Mouse (Mus musculus) mature B cell (primary cell): ENCODE results near the gene Cyp27a1.

Experiments used
- in situ Hi-C: fragments of 300-500 bp; cut with MboI; formaldehyde crosslinking; loops from 2 replicates; pipeline ENCODE4 v1.14.3; 2019

The Cyp27a1 gene

GRCm38 (mm10) chr1:74718113-74718512 is 4.7 kb downstream of the Cyp27a1 start:
- in situ Hi-C loops: no loop called here

- in situ Hi-C loops: no loop called here
Observed at GRCm38 (mm10) chr1:74719281-74719680, 5.9 kb downstream of the Cyp27a1 start.

GRCm38 (mm10) chr1:74721657-74722056 is 8.3 kb downstream of the Cyp27a1 start:
- in situ Hi-C loops: no loop called here

- in situ Hi-C loops: no loop called here
Observed at GRCm38 (mm10) chr1:74723748-74724147, 10.4 kb downstream of the Cyp27a1 start.

GRCm38 (mm10) chr1:74726114-74726513 is 12.7 kb downstream of the Cyp27a1 start:
- in situ Hi-C loops: no loop called here

- in situ Hi-C loops: no loop called here
Observed at GRCm38 (mm10) chr1:74726674-74727073, 13.3 kb downstream of the Cyp27a1 start.

GRCm38 (mm10) chr1:74728446-74728845 is 15.1 kb downstream of the Cyp27a1 start:
- in situ Hi-C loops: no loop called here

- in situ Hi-C loops: no loop called here
Observed at GRCm38 (mm10) chr1:74736977-74737376, 23.6 kb downstream of the Cyp27a1 start.

GRCm38 (mm10) chr1:74737500-74737899 is 24.1 kb downstream of the Cyp27a1 start:
- in situ Hi-C loops: no loop called here

- in situ Hi-C loops: no loop called here
Observed at GRCm38 (mm10) chr1:74740846-74741245, 27.5 kb downstream of the Cyp27a1 start.

GRCm38 (mm10) chr1:74747335-74747734 is 34.0 kb downstream of the Cyp27a1 start:
- in situ Hi-C loops: no loop called here

- in situ Hi-C loops: no loop called here
Observed at GRCm38 (mm10) chr1:74748643-74749271, 35.4 kb downstream of the Cyp27a1 start, which contains the start of gene Prkag3. Gene Prkag3 (minus strand): TSS chr1:74749221.

GRCm38 (mm10) chr1:74749301-74749700 is 35.9 kb downstream of the Cyp27a1 start:
- in situ Hi-C loops: no loop called here

GRCm38 (mm10) chr1:74750683-74751082 is 37.3 kb downstream of the Cyp27a1 start:
- in situ Hi-C loops: no loop called here

- in situ Hi-C loops: no loop called here
Observed at GRCm38 (mm10) chr1:74752150-74752549, 38.8 kb downstream of the Cyp27a1 start.

GRCm38 (mm10) chr1:74752833-74753232 is 39.5 kb downstream of the Cyp27a1 start:
- in situ Hi-C loops: no loop called here

GRCm38 (mm10) chr1:74753266-74753974 is 40.0 kb downstream of the Cyp27a1 start:
- in situ Hi-C loops: no loop called here

- in situ Hi-C loops: no loop called here
Observed at GRCm38 (mm10) chr1:74754175-74754785, 40.9 kb downstream of the Cyp27a1 start.

- in situ Hi-C loops: no loop called here
Observed at GRCm38 (mm10) chr1:74759773-74760172, 46.4 kb downstream of the Cyp27a1 start.

- in situ Hi-C loops: no loop called here
Observed at GRCm38 (mm10) chr1:74763081-74763480, 49.7 kb downstream of the Cyp27a1 start.

GRCm38 (mm10) chr1:74770727-74771466 is 57.5 kb downstream of the Cyp27a1 start:
- in situ Hi-C loops: loop anchor here (5.0 kb wide), 1 partner anchor 36 kb away; no protein-coding TSS in a partner anchor

GRCm38 (mm10) chr1:74771467-74771844 is 58.1 kb downstream of the Cyp27a1 start:
- in situ Hi-C loops: loop anchor here (5.0 kb wide), 1 partner anchor 36 kb away; no protein-coding TSS in a partner anchor

GRCm38 (mm10) chr1:74771845-74771930 is 58.3 kb downstream of the Cyp27a1 start, which contains the start of gene Wnt6:
Gene Wnt6 (plus strand): TSS chr1:74771892.
- in situ Hi-C loops: loop anchor here (5.0 kb wide), 1 partner anchor 36 kb away; no protein-coding TSS in a partner anchor
